Mouse (Mus musculus) NIH3T3 (cell line): Measurements from ENCODE around the gene Slc4a2.
"Not testable (repeated sequence)": the region's sequence is repeated elsewhere in the genome, so short reads cannot be mapped to it uniquely, and the experiment has no call there.

ENCODE experiments used
- DNase-seq: peaks from one replicate; pipeline ENCODE4 v3.0.0-alpha.2; 2012; ENCODE audit warnings: low read depth

Slc4a2 gene

DNA sequence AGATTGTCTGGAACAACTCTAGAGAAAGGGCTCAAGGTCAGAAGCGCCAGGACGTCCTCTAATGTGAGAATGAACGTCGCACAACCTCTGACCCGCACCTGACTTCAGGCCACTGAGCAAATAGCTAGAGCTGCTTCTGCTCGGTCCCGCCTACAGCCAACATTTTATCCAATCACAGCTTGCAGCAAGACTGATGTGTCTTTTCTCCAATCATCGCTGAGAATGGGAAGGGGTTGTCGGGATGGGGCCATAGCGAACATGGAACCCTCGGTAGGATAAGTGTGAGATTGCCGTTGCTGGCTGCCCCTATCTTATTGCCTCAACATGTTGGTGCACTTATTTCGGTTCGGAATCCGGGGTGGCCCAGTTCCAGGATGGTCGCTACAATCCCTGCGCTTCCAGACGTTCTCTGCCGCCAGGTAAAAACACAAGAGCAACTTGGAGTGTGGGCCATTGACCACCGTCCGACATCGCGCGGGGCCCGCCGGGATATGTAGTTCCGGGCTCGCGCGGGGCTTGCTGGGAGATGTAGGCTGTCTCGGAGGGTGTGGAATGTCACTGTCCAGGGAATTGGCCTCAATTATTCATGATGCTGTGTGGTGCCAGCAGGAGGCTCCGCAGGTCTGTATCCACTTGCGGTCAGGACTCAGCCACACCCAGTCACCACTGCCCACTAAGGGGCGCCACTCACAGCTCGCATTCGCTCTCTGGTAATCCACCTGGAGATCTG, 29.3 kb upstream of the Slc4a2 start:
- peak; percentile 97 for DNase-seq

- DNase-seq, result not testable (repeated sequence)
Measured at GRCm38 (mm10) chr5:24396254-24396653, 27.4 kb upstream of the Slc4a2 start.

- DNase-seq, result no peak
Measured at GRCm38 (mm10) chr5:24399686-24400085, 24.0 kb upstream of the Slc4a2 start.

- no peak for DNase-seq
Measured at GRCm38 (mm10) chr5:24400362-24400761, 23.3 kb upstream of the Slc4a2 start.

DNA sequence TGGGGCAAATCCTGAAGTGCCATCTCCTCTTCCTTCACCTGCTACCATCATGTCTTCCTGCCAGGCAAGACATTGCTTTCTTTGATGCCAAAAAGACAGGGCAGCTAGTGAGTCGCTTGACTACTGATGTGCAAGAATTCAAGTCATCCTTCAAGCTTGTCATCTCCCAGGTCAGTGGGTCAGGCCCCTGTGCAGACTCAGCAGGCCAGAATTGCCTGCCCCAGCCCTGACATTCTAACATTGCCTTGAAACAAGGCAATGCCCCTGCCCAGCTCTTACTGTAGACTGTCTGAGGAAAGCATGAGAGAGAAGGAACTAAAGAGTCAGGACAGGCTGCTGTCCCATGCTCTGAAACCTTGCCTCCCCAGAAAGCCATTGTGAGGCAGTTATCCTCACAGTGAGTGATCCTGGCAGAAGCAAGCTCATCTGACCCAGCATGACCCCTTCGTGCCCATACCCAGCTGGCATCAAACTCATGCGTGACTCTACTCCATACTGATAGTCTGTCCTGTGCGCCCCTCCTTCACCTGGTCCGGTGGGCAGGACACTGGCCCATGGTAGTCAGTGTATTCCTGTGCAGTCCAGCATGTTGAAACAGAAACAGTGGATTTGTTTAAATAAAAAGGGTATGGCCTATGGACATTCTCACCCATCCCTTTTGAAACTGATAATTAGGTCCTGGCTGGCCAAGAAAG, 22.6 kb upstream of the Slc4a2 start:
- DNase-seq, result no peak

DNA sequence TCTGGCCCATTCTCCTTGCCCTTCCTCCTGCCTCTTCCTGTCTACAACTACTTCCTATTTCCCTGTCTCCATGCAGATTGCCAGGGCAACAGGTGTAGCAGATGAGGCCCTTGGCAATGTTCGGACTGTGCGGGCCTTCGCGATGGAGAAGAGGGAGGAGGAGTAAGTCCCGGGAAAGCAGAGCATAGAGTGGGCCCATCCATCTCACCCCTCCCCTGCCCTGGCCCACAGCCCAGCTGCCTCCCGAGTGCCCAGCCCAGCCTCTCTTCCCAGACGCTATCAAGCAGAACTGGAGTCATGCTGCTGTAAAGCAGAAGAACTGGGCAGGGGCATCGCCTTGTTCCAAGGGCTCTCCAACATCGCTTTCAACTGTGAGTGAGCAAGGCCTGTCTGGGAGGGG, 21.7 kb upstream of the Slc4a2 start:
- DNase-seq, result no peak

DNA sequence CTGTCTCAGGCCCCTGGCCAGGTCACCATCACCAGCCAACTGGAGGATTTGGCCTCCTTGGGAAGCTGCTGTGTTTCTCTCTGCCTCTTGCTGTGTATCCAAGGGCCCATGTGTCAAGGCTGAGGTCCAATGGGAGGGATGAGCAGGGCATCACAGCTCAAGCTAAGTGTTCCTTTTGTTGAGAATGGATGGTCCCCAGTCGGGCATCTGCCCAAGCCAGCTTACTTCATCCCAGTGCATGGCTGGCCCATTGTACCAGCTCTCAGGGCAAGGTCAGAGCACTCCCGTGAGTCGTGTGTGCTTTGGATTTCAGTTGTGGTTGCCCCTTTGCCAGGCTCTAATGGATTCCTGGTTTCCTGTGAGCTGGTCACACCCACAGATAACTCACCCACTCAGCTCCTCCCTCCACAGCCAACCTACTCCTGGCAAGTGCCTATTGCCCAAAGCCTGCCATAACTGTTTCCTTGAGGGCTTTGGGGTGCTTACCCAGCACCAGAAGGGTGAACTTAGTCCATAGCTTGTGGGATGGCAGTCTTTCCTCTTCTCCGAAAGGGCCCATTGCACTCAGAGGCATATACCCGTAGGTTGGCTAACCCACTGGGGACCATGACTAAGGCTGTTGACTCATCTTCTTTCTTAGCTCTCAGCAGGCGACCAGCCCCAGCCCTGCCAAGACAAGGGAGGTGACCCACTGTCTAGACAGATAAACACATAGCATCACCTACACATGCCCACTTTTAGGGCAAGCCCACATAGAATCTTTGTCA, 18.9 kb upstream of the Slc4a2 start:
- peak; percentile 79 for DNase-seq

DNA sequence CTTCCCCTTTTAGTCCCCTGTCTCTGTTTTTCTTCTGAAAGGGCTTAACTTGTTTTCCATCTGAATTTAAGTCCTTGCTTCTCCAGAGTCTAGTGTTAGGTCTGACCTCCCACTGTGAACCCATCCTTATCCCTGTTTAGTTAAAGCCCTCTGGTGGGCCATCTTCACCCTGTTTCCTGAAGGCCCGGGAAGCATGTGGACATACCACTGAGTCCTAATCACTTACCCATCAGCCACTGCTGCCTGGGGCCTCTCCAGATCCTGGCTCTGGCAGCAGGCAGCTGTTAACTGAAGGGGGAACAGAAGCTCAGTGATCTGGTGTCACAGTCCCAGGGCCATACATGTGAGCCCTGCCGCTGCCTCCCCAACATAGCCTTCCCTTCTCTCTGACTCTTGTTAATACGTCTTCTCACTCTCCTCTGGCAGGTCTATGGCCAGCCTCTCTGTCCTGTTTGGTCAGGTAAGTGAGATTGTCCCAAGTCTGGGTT, 18.2 kb upstream of the Slc4a2 start:
- DNase-seq, result no peak

- DNase-seq, result no peak
Measured at GRCm38 (mm10) chr5:24408651-24409050, 15.0 kb upstream of the Slc4a2 start.

DNA sequence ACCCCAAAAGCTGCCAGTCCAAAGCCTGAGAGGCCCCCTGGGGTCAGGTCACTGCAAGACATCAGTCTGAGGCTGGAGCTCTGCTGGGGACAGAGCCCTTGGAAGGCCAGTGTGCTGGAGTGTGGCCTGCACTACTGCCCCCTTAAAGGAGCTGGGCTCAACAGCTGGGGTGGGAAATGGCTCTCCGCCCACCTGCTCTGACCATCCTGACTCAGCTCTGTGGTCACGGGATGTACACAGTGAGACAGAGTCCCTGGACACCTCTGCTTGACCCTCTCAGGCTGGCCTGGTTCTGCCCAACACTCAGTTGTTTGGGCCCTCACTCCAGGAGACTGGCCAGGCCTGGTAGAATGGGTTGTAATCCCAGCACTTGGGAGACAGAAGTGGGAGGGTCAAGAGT, 14.2 kb upstream of the Slc4a2 start:
- DNase-seq, result peak; percentile 72

- peak; percentile 51 for DNase-seq
Measured at GRCm38 (mm10) chr5:24412063-24412462, 11.6 kb upstream of the Slc4a2 start.

DNA sequence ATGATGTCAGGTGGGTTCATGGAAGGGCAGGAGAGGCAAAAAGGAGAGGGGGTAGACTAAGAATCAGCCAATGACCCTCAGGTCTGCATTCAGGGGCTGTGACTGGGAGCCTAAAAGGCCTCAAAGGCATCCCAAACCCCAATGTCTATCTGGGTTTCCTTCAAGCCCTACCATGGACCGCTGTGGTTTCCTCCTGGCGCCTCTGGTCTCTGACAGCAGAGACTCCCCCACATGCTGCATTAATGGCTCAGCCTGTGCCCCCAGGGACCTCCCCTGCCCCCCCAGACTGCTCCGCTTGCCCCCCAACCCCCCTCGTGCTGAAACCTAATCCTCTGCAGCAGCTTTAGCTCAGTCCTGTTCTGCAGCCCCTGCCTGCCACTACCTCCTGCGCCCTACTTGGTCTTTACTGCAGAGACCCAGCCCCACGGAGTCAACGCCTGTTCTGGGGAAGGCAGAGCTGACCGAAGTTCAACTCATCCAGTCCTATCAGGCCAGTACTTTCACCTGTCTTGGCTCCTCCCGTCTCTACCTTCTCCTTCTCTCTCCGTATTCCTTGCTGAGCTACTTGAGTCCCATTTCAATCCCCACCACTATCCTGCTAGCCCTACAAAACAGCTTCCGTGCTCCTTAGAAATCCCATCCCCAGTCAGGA, 10.5 kb upstream of the Slc4a2 start, which contains the start of gene Asic3:
Gene Asic3 (plus strand): TSS at position 351 of the 652 bp plus-strand sequence.
- DNase-seq, result peak; percentile 41

DNA sequence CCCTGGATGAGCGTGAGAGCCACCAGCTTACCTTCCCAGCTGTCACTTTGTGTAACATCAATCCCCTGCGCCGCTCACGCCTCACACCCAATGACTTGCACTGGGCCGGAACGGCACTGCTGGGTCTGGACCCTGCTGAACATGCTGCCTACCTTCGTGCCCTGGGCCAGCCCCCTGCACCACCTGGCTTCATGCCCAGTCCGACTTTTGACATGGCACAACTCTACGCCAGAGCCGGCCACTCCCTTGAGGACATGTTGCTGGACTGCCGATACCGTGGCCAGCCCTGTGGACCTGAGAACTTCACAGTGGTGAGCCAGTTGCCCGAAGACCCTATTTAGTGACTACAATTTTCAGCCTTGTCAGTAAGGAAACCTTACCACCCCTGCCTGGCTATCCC, 9.7 kb upstream of the Slc4a2 start:
- no peak for DNase-seq

- peak; percentile 76 for DNase-seq
Measured at GRCm38 (mm10) chr5:24416222-24416736, 7.4 kb upstream of the Slc4a2 start.

GRCm38 (mm10) chr5:24417587-24417986, 6.0 kb upstream of the Slc4a2 start:
- no peak for DNase-seq

DNA sequence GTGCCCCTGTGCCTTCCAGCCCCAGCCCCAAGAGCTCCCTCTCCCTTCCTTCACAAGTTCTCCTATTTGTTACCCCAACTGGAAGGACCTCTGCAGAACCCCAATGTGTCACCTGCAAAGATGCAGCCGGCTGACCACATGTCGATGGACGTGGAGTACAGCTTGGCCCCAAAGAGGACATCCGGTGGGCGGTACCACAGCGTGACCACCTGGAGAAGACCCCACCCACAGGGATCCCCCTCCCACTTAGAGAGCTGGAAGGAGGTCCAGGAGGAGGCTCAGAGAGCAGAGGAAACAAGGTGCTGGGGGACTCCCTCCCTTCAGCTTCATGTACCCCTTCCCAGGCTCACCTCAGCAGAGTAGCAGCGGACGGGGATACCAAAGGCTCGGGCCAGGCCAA, 3.3 kb upstream of the Slc4a2 start:
- DNase-seq, result no peak

GRCm38 (mm10) chr5:24424004-24424781, 556 bp downstream of the Slc4a2 start:
- DNase-seq, result no peak

GRCm38 (mm10) chr5:24424861-24425411, 1.3 kb downstream of the Slc4a2 start:
- peak; percentile 97 for DNase-seq

- peak; percentile 78 for DNase-seq
Measured at GRCm38 (mm10) chr5:24425421-24426036, 1.9 kb downstream of the Slc4a2 start.

DNA sequence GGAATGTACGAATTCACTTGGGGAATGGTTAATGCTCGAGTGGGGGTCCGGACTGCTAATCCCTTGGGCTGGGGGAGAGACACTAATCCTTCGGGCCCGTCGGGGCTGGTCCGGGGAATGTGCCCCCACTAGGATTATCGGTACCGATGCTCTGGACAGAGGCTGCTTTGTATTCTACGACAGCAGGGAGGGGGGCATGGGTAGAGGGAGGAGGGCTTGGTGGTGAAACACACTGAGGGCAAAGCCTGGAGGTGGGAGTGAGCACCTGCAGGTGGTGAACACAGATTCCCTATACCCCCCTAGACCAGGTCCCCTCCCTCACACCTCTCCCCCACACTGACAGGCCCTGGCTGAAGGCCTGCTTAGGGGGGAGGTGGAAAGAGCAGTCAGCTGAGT, 2.4 kb downstream of the Slc4a2 start:
- DNase-seq, result peak; percentile 72
